Mouse (Mus musculus): ENCODE measurements around the gene Magi1. TPM values are rescaled to one million over a fixed set of nuclear protein-coding genes. Genes with fewer than 3 reads are reported as not detected.

Magi1 gene
- polyA plus RNA-seq, 1 experiment = 2.3 TPM

GRCm38 (mm10) chr6:94232243-94232785 is 51.4 kb downstream of the Magi1 start:
- TF ChIP-seq GATA1 (IDR thresholded peaks at IDR 0.05; ENCODE audit: borderline replicate concordance, low read length) (no peak), FLI1 (IDR thresholded peaks at IDR 0.05; ENCODE audit: low read length) (no peak)
- H3K4me3 ChIP-seq (replicated peaks) = no peak overlapping the region
- H3K27me3 ChIP-seq (replicated peaks) = no peaks in the 10 kb centered on the region
- no peaks in the 10 kb centered on the region for H3K36me3 ChIP-seq (replicated peaks; ENCODE audit: low read length)
- H3K4me1 ChIP-seq = no peaks in the 10 kb centered on the region
- H3K9me3 ChIP-seq = no peaks in the 10 kb centered on the region

GRCm38 (mm10) chr6:94231831-94232230 is 51.9 kb downstream of the Magi1 start:
- no peaks in the 10 kb centered on the region for H3K27me3 ChIP-seq (replicated peaks)
- no peaks in the 10 kb centered on the region for H3K36me3 ChIP-seq (replicated peaks; ENCODE audit: low read length)
- no peak overlapping the region for H3K4me3 ChIP-seq (replicated peaks)
- H3K9me3 ChIP-seq = no peaks in the 10 kb centered on the region
- TF ChIP-seq FLI1 (IDR thresholded peaks at IDR 0.05; ENCODE audit: low read length) = no peak
- no peak for TF ChIP-seq GATA1 (IDR thresholded peaks at IDR 0.05; ENCODE audit: borderline replicate concordance, low read length)
- no peaks in the 10 kb centered on the region for H3K4me1 ChIP-seq

GRCm38 (mm10) chr6:94231367-94231766 is 52.4 kb downstream of the Magi1 start:
- H3K4me3 ChIP-seq (replicated peaks) = no peak overlapping the region
- no peaks in the 10 kb centered on the region for H3K9me3 ChIP-seq
- no peaks in the 10 kb centered on the region for H3K36me3 ChIP-seq (replicated peaks; ENCODE audit: low read length)

GRCm38 (mm10) chr6:94230918-94231317 is 52.8 kb downstream of the Magi1 start:
- no peaks in the 10 kb centered on the region for H3K9me3 ChIP-seq
- H3K36me3 ChIP-seq (replicated peaks; ENCODE audit: low read length) = no peaks in the 10 kb centered on the region
- H3K27me3 ChIP-seq (replicated peaks) = no peaks in the 10 kb centered on the region
- no peak overlapping the region for H3K4me3 ChIP-seq (replicated peaks)
- no peak for TF ChIP-seq GATA1 (IDR thresholded peaks at IDR 0.05; ENCODE audit: borderline replicate concordance, low read length)
- TF ChIP-seq FLI1 (IDR thresholded peaks at IDR 0.05; ENCODE audit: low read length) = no peak
- no peaks in the 10 kb centered on the region for H3K4me1 ChIP-seq

More at GRCm38 (mm10) chr6:94231367-94231766, 52.4 kb downstream of the Magi1 start:
- no peaks in the 10 kb centered on the region for H3K27me3 ChIP-seq (replicated peaks)
- H3K4me1 ChIP-seq = no peaks in the 10 kb centered on the region
- TF ChIP-seq FLI1 (IDR thresholded peaks at IDR 0.05; ENCODE audit: low read length) (no peak), GATA1 (IDR thresholded peaks at IDR 0.05; ENCODE audit: borderline replicate concordance, low read length) (no peak)

GRCm38 (mm10) chr6:94230129-94230528 is 53.6 kb downstream of the Magi1 start:
- no peak for TF ChIP-seq FLI1 (IDR thresholded peaks at IDR 0.05; ENCODE audit: low read length)
- no peak for TF ChIP-seq GATA1 (IDR thresholded peaks at IDR 0.05; ENCODE audit: borderline replicate concordance, low read length)
- H3K4me3 ChIP-seq (replicated peaks) = no peak overlapping the region
- no peaks in the 10 kb centered on the region for H3K36me3 ChIP-seq (replicated peaks; ENCODE audit: low read length)
- H3K27me3 ChIP-seq (replicated peaks) = no peaks in the 10 kb centered on the region
- no peaks in the 10 kb centered on the region for H3K4me1 ChIP-seq
- H3K9me3 ChIP-seq = no peaks in the 10 kb centered on the region; the same call in 1 of the 2 replicates

GRCm38 (mm10) chr6:94226262-94226661 is 57.5 kb downstream of the Magi1 start:
- Histone ChIP-seq H3K4me3 (replicated peaks) (no peak overlapping the region), H3K36me3 (replicated peaks; ENCODE audit: low read length) (no peaks in the 10 kb centered on the region), H3K4me1 (no peaks in the 10 kb centered on the region), H3K9me3 (no peaks in the 10 kb centered on the region; the same call in 1 of the 2 replicates), H3K27me3 (replicated peaks) (peaks cover 2% of the 10 kb centered on the region)
- TF ChIP-seq GATA1 (IDR thresholded peaks at IDR 0.05; ENCODE audit: borderline replicate concordance, low read length) (no peak), FLI1 (IDR thresholded peaks at IDR 0.05; ENCODE audit: low read length) (no peak)

- H3K36me3 ChIP-seq (replicated peaks; ENCODE audit: low read length) = no peaks in the 10 kb centered on the region
- TF ChIP-seq FLI1 (IDR thresholded peaks at IDR 0.05; ENCODE audit: low read length) (no peak), GATA1 (IDR thresholded peaks at IDR 0.05; ENCODE audit: borderline replicate concordance, low read length) (no peak)
- H3K9me3 ChIP-seq = no peaks in the 10 kb centered on the region; the same call in 1 of the 2 replicates
- no peaks in the 10 kb centered on the region for H3K4me1 ChIP-seq
- H3K27me3 ChIP-seq (replicated peaks) = peaks cover 2% of the 10 kb centered on the region
- H3K4me3 ChIP-seq (replicated peaks) = no peak overlapping the region
Observed at GRCm38 (mm10) chr6:94225832-94226231, 57.9 kb downstream of the Magi1 start.

GRCm38 (mm10) chr6:94225091-94225490 is 58.6 kb downstream of the Magi1 start:
- H3K4me3 ChIP-seq (replicated peaks) = no peak overlapping the region
- no peaks in the 10 kb centered on the region for H3K4me1 ChIP-seq
- no peaks in the 10 kb centered on the region; the same call in 1 of the 2 replicates for H3K9me3 ChIP-seq
- TF ChIP-seq GATA1 (IDR thresholded peaks at IDR 0.05; ENCODE audit: borderline replicate concordance, low read length) = no peak
- TF ChIP-seq FLI1 (IDR thresholded peaks at IDR 0.05; ENCODE audit: low read length) = no peak
- H3K27me3 ChIP-seq (replicated peaks) = peaks cover 2% of the 10 kb centered on the region
- no peaks in the 10 kb centered on the region for H3K36me3 ChIP-seq (replicated peaks; ENCODE audit: low read length)

- TF ChIP-seq GATA1 (IDR thresholded peaks at IDR 0.05; ENCODE audit: borderline replicate concordance, low read length) = no peak
- TF ChIP-seq FLI1 (IDR thresholded peaks at IDR 0.05; ENCODE audit: low read length) = no peak
- Histone ChIP-seq H3K4me3 (replicated peaks) (no peak overlapping the region), H3K36me3 (replicated peaks; ENCODE audit: low read length) (no peaks in the 10 kb centered on the region), H3K9me3 (no peaks in the 10 kb centered on the region; the same call in 1 of the 2 replicates), H3K4me1 (no peaks in the 10 kb centered on the region), H3K27me3 (replicated peaks) (peaks cover 2% of the 10 kb centered on the region)
Observed at GRCm38 (mm10) chr6:94222253-94222652, 61.5 kb downstream of the Magi1 start.

- Histone ChIP-seq H3K9me3 (no peaks in the 10 kb centered on the region; the same call in 1 of the 2 replicates), H3K4me3 (replicated peaks) (no peak overlapping the region)
- TF ChIP-seq FLI1 (IDR thresholded peaks at IDR 0.05; ENCODE audit: low read length) = no peak
- no peak for TF ChIP-seq GATA1 (IDR thresholded peaks at IDR 0.05; ENCODE audit: borderline replicate concordance, low read length)
Observed at GRCm38 (mm10) chr6:94221750-94222149, 62.0 kb downstream of the Magi1 start.

More at GRCm38 (mm10) chr6:94221750-94222149, 62.0 kb downstream of the Magi1 start:
- Histone ChIP-seq H3K27me3 (replicated peaks) (peaks cover 2% of the 10 kb centered on the region), H3K4me1 (no peaks in the 10 kb centered on the region), H3K36me3 (replicated peaks; ENCODE audit: low read length) (no peaks in the 10 kb centered on the region)

Data from megakaryocyte, embryonic 14.5 days (primary cell).